Mouse (Mus musculus) spleen, embryonic (tissue): ENCODE data around the gene Lhx9.

Experiments
- CTCF ChIA-PET: fragments of 350-600 bp; sonication (Branson Sonifier 250); formaldehyde crosslinking; loops from one replicate; lab custom pipeline; 2022; lab: Charles Lee

The Lhx9 gene

DNA sequence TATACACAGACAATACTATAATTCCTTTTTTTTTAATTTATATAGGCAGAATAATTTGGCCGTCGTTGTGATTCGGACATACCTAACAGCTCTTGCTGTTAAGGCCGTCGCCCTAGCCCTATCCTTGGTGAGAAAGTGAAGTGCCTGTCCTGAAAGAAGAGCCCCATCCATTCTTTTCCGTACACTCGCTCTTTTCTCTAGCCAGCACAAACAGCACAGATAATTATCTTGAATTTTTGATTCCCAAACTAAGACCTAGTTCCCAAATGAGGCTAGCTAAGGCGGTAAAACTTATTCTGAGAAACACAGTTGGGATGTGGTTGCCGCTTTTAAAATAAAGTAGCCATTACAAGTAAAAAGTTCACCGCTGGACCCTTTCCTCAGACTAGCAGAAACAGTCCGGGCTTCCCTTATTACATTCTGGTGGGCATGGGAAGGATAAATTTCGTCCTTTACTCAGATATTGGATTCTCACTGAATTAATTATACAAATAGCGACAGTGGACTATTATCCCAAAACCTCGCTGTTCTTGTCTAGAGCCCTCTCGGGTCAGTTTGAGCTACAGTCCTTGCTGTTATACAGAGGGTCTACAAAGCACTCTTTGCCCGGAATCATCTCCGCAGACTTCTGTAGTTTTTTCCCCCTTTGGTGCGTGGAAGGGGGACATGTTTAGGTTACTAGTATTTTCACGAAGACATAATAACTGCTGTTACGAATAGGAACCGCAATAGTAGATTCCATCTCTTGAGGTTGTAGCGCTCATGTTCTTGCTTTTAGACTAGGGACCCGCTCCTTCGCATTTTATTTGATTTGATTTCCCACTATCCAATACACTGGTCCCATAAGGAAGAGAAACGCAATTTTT, 7.7 kb downstream of the Lhx9 start:
- CTCF ChIA-PET = no interaction called here

GRCm38 (mm10) chr1:138839809-138840430, 8.5 kb downstream of the Lhx9 start:
- CTCF ChIA-PET = interaction anchor here (0.6 kb wide), 1 partner anchor 8 kb away, joined by 3 read pairs; the partner anchor contains the start of gene Lhx9

DNA sequence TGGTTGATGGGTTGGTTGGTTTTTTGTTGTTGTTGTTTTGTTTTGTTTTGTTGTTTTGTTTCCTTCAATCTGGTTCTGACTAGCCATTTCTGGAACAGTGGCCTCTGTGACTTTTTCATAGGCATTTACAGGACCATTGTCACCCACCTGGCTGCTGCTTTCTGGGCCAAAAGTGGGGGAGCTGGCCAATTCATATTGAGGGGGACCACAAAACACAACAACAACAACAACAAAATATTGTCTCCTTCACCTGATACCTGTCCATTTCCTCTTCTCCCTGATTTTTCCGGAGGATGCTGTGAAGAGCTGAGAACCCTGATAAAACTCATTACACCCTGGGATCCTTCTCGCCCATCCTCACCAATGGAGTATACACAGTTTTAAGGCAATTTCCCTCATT, 9.1 kb downstream of the Lhx9 start:
- CTCF ChIA-PET = interaction anchor here (0.6 kb wide), 1 partner anchor 9 kb away, joined by 3 read pairs; the partner anchor contains the start of gene Lhx9

- CTCF ChIA-PET = interaction anchor here (0.6 kb wide), 1 partner anchor 684 kb away, joined by 4 read pairs; no protein-coding TSS in a partner anchor
Observed at GRCm38 (mm10) chr1:138837786-138838743, 10.3 kb downstream of the Lhx9 start.

- CTCF ChIA-PET = no interaction called here
Observed at GRCm38 (mm10) chr1:138835355-138835900, 12.9 kb downstream of the Lhx9 start.

GRCm38 (mm10) chr1:138831309-138831708, 17.1 kb downstream of the Lhx9 start:
- CTCF ChIA-PET = interaction anchor here (0.7 kb wide), 3 partner anchors 13 to 108 kb away, joined by 4 to 9 read pairs (median 5); no protein-coding TSS in a partner anchor

DNA sequence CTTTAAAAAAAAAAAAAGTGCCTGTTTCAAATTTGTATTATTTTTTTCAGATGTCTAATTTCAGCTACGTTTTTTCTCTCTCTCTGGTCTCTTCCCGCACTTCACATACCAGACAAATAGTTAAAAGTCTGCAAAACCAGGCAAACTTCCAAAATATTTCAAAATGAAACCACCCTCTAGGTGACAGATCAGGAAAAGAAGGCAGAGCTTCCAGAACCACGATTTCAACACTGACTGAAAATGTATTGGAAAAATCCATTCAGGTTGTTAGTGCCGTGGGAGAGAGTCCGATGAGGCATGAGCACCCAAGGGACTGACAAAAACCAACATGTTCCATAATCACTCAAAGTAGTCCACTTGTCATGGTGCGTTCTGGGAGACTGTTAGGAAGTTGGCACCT, 21.5 kb downstream of the Lhx9 start:
- CTCF ChIA-PET = interaction anchor here (0.7 kb wide), 2 partner anchors 9 to 575 kb away, joined by 3 to 6 read pairs; no protein-coding TSS in a partner anchor

DNA sequence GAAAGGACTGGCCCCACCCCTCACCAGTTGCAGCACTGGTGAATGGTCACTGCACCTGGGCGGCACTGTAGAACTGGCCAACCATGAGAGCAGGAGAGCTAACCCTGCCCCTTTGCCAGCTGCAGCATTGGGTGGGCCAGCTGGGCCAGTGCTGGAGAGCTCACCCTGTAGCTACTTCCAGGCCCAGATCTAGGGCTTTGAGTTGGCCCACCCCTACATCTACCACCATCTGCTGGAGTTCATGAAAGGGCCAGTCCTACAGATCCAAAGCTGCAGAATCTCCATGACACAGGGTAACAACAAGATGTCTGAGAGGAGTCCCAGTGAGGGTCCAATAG, 25.4 kb downstream of the Lhx9 start:
- CTCF ChIA-PET = no interaction called here

DNA sequence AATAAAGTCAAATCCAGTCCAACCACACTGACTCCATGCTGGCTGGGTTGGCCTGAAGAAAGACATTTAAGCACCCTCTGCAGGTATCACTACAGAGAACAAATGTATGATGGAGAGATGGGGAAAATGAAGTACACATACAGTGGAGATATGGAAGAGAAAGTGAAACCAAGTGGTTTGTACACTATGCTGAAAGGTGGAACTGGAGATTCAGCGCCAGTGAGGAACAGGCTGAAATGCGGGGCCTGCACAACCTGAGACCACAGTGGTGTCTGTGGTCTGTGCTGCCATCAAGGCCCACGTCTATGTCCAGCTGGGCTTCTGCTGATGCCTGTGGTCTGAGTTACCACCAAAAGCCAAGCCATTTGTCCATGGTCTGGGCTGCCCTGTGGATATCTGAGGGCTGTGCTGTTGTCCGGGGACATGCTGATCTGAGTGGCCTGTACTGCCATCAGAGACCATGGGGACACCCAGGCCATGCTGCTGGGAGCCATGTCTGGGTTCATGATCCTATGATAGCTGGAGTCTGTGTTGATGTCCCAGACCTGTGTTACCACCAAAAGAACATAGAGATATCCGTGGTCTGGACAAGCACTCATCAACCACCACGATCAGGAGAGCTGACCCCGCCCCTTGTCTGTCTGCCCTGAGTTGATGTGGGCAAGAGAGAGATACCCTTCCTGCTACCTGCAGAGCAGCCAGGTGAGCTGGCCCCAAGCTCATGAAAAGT, 26.0 kb downstream of the Lhx9 start:
- CTCF ChIA-PET = no interaction called here

DNA sequence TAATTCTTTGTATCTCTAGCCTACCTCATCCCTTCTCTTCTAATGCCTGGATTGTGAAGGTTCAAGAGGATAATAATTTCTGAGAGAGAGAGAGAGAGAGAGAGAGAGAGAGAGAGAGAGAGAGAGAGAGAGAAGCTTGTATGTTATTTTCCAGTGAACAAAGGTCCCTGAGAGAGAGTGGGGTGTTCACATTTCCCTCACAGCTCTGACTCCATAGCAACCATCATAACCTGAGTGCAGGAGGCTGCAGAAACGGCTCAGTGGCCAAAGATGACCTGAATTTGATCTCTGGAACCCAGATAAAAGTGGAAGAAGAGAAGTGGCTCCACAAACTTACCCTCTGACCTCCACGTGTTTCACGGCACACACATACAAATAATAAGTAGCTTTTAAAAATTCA, 46.6 kb downstream of the Lhx9 start:
- CTCF ChIA-PET = no interaction called here

- CTCF ChIA-PET = no interaction called here
Observed at GRCm38 (mm10) chr1:138801296-138801695, 47.1 kb downstream of the Lhx9 start.

- CTCF ChIA-PET = no interaction called here
Observed at GRCm38 (mm10) chr1:138799692-138800314, 48.6 kb downstream of the Lhx9 start.

- CTCF ChIA-PET = no interaction called here
Observed at GRCm38 (mm10) chr1:138798110-138798509, 50.3 kb downstream of the Lhx9 start.

DNA sequence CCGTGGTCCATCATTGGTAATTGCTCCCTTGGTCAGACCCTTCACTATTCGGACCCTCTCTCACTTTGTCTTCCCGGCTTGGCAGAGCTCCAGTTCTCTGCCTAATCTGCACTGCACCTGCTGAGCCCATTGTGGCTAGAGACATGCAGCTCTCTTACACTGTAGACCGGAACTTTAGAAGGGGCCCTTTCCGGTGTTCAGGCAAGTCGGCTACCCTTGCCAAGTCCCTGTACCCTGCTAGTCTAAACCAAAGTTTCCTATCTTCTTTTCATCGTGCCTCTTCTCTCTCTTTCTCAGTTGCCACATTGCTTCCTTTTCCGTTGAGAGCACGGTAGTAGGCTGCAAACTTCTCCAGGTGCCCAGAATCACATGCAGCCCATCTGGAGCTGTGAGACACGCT, 62.5 kb downstream of the Lhx9 start:
- CTCF ChIA-PET = no interaction called here

GRCm38 (mm10) chr1:138784019-138784418, 64.4 kb downstream of the Lhx9 start:
- CTCF ChIA-PET = no interaction called here
